Mouse (Mus musculus): Measurements from ENCODE around the gene Fam216a. TPM values are rescaled to one million over a fixed set of nuclear protein-coding genes. Genes with fewer than 3 reads are reported as not detected.

The Fam216a gene
- total RNA-seq, 2 experiments from 2014 or later, result 68.0 to 73.4 TPM

DNA sequence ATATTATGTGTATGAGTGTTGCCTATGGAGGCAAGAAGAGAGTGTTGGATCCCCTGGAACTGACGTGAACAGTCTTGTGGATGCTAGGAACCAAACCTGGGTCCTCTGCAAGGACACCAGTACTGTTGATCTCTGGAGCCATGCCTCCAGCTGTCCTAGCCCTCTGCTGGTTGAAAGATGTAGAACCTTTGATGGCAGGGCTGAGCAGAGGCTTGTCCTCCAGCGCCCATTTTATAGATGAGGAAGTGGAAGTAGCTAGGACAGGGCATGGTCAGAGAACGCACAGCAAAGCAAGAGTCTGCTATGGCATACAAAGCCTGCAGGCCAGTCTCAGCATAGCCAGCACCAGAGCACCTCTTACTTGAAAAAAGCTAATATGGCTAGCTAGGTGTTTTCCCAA is 54.1 kb downstream of the Fam216a start:
- Histone ChIP-seq H3K4me3 (no peak overlapping the region), H3K27ac (no peak overlapping the region)
- TF ChIP-seq CTCF (IDR thresholded peaks at IDR 0.05), result peak; percentile 45
- DNase-seq (ENCODE audit: extremely low spot score in 1 of 2, low spot score in 2 of 2), result no peak
- intact Hi-C loops (cut with DNase I), result no loop called here

DNA sequence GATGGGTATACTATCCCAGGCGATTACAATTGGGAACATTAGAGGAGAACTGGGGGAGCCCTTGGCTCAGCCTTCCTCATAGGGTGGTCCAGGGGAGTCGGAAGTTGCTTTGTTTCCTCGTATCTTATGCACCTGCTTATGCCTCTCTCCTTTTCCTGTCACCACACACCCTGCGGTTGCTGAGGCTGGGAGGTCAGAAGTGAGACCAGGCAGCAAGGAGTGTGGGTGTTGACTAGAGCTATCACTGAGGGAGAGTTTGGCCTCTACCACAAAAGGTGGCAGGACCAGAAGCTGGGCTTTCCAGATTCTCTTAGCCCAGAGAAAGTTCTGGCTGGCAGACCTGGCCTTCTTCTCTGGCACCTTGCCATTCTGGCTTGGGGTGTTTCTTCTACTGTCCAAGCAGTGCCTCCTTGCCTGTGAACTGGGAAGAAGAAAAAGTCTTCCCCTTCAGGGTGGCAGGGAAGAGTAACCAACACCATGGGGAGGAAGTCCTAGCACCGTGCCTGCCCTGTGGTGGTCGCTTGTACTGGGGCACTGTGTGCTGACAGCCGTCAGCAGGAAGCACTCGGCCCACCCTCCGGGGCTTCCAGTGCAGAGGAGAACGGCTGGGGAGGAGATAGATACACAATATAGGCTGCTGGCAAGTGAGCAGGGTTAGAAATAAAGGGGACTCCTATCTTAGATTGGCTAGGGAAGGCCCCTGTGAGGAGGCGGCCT is 54.7 kb downstream of the Fam216a start:
- intact Hi-C loops (cut with DNase I), result no loop called here
- TF ChIP-seq CTCF (IDR thresholded peaks at IDR 0.05), result no peak
- Histone ChIP-seq H3K27ac (0 out of 2 replicates have a peak overlapping the region, but pooled peaks have one; percentile 15), H3K4me3 (no peak overlapping the region)
- DNase-seq (ENCODE audit: extremely low spot score in 1 of 2, low spot score in 2 of 2), result no peak

DNA sequence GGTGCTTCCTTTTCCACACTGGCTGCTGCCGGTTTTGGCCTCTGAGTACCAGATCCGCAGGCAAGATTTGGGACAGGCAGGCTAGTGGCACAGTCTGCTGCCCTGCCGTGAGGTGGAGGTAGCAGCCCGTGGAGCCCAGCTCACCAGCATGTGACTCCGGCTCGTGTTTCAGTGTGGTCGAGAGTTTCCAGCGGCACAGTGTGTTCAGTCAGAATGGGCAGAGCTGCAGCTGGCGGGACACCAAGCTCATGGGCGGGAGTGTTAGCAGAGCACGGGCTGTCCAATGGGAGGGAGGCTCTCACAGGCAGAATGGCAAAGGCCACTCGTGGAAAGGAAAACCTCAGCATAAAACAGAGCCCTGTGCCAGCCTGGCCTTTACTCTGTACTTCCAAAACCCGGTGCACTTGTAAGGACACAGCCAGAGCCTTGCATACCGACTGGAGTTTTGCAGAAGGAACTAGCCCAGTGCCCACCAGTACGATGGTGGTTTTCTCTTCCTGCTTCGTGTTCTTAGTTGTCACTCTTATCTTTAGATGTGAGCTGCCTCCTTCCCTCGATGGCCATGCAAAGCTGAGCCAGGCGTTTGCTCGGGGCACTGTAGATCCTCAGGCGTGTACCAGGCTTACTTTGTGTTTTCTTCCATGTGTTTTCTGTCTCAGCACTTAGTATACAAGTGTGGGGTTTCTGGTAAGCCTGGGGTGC is 57.0 kb downstream of the Fam216a start:
- intact Hi-C loops (cut with DNase I), result loop anchor here (1.0 kb wide), 1 partner anchor 10 kb away; no protein-coding TSS in a partner anchor
- Histone ChIP-seq H3K4me3 (no peak overlapping the region), H3K27ac (peak overlapping the region; percentile 34)
- TF ChIP-seq CTCF (IDR thresholded peaks at IDR 0.05), result peak; percentile 19
- DNase-seq (ENCODE audit: extremely low spot score in 1 of 2, low spot score in 2 of 2), result peak; percentile 82 to 84

Other genes with a start within 250 kb of the Fam216a start
- 1 to 10 TPM in 1 of 2 experiments, under 1 TPM in 1; 0.66 to 1.1 TPM for gene Ccdc63, start 231.5 kb downstream of the Fam216a start, total RNA-seq (2021)
- 100 to 1,000 TPM; 176 to 195 TPM for gene Ppp1cc, start 214.1 kb downstream of the Fam216a start, total RNA-seq (2021)
- gene Hvcn1, start 165.6 kb downstream of the Fam216a start, total RNA-seq (2021), result 1 to 10 TPM; 2.1 to 2.2 TPM
- gene Tctn1, start 107.9 kb downstream of the Fam216a start, total RNA-seq (2021), result 10 to 100 TPM; 13.5 to 13.7 TPM
- 10 to 100 TPM; 41.2 to 42.5 TPM for gene Pptc7, start 88.0 kb downstream of the Fam216a start, total RNA-seq (2021)
- 1 to 10 TPM; 3.1 to 4.0 TPM for gene Rad9b, start 18.1 kb downstream of the Fam216a start, total RNA-seq (2021)
- gene Vps29, start 18.0 kb downstream of the Fam216a start, total RNA-seq (2021), result 100 to 1,000 TPM; 180 to 190 TPM
- 10 to 100 TPM; 24.9 to 27.5 TPM for gene Gpn3, start 488 bp downstream of the Fam216a start, total RNA-seq (2021)
- gene Arpc3, start 19.5 kb upstream of the Fam216a start, total RNA-seq (2021), result 100 to 1,000 TPM; 200 to 216 TPM
- 10 to 100 TPM; 28.6 to 29.5 TPM for gene Anapc7, start 49.3 kb upstream of the Fam216a start, total RNA-seq (2021)
- 100 to 1,000 TPM; 670 to 735 TPM for gene Atp2a2, start 129.9 kb upstream of the Fam216a start, total RNA-seq (2021)
- gene Ift81, start 242.2 kb upstream of the Fam216a start, total RNA-seq (2021), result 10 to 100 TPM; 46.4 to 49.2 TPM

Data from left cerebral cortex, adult 2 months (tissue).